Mouse (Mus musculus) CH12F3 (cell line): ENCODE measurements around the gene Cbx5.

Experiments
- in situ Hi-C: fragments of 300-500 bp; cut with MboI; formaldehyde crosslinking; loops from 2 replicates; pipeline ENCODE4 v1.14.3; 2020; ENCODE audit warnings: low sequenced_read_pairs

The Cbx5 gene

DNA sequence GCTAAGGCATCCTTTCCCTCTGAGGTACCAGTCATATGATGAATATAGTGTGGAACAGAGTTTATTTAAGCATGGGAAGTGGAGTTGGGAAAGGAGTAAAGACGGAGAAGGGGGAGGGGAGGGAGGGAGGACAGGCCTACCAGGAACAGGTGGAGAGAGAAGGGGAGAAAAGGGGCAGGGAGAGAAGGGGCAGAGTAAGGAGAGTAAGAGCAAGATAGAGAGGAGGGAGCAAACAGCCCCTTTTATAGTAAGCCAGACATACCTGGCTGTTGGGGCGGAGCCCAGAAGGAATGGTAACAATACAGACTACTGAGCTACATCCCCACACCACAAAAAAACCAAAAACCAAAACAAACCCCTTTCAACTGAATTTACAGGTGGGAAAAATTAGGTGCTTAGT, 23.6 kb downstream of the Cbx5 start:
- in situ Hi-C loops: no loop called here

GRCm38 (mm10) chr15:103214971-103215907, 24.4 kb downstream of the Cbx5 start:
- in situ Hi-C loops: no loop called here

GRCm38 (mm10) chr15:103214149-103214548, 25.5 kb downstream of the Cbx5 start:
- in situ Hi-C loops: no loop called here

DNA sequence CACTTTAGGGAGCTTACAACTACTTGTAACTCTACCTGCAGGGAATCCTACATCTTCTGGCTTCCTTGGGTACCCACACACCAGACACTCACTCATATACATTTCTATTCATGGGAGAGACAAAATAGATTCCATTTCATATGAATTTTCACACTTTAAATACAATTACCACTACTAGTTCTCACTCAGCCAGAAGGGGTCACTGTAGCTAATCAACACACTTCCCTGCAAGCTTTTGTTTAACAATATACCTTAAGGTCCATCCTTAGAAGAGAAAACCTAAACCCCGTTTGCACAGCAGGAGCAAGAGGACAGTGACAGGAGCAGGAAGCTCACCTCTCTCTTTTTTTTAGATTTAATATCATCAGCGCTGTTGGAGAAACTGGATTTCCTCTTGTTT, 34.5 kb downstream of the Cbx5 start:
- in situ Hi-C loops: no loop called here

DNA sequence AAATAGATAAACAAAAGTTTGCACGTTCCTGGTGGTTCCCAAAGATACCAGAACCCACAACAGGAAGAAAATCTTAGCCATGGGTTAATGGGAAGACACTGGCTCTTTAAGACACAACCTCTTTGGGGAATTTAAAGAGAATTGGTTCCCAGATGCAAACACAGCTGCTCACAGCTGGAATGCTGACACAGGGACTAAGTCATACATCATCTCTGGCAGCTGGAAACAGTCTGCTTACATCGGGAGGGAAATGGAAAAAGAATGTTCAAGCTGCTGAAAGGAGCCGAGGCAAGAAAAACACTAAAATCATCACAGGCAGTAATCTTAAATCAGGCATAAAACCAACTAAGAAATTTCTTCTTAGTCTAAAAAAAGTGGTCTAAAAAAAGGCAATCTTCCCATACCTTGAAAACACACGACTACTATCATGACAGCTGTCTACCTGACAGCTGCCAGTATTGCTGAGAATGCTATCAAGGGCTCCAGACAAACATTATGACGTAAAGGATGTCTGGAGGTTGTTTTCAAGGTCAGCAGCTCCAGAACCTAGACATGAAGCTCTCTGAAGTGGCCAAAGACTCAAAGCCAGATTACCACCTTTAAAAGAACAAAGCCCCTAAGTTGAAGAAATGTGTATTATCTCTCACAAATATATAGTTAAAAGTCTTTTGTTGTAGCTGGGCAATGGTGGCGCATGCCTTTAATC, 37.4 kb downstream of the Cbx5 start:
- in situ Hi-C loops: no loop called here

DNA sequence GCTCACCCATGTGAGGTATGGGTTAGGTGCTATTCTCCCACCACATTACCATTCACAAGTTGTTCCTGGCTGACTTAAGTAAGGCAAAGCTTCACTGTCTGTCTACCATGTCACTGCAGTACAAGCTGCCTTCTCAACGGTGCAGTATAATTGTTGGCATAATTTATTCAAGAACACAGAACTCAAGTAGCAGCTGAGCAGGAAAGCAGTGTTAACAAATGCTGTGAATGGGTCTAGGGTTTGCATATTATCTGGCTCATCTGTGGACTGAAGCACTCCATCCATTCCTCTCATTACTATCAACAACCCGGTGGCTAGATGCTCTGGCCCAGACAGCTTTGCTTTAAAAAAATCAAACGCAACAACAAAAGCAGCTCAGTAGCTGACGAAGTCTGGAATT, 41.8 kb downstream of the Cbx5 start:
- in situ Hi-C loops: no loop called here

DNA sequence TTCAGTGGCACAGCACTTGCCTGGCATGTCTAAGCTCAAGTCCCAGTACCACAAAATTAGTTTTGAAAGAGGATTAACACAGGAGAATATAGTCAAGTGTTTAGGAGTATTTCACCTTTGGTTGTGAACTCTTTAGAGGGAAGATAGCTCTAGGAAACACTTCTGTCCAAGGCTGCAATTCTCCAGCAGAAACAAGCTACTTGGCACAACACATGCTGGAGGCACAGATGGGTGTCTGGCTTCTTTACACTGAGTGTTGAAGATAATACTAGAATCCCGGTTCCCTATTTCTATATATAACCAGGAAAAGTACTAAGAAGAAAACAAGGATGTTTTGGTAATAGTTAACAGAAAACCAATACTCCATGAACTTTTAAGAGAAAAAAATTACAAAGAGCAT, 42.8 kb downstream of the Cbx5 start:
- in situ Hi-C loops: no loop called here

DNA sequence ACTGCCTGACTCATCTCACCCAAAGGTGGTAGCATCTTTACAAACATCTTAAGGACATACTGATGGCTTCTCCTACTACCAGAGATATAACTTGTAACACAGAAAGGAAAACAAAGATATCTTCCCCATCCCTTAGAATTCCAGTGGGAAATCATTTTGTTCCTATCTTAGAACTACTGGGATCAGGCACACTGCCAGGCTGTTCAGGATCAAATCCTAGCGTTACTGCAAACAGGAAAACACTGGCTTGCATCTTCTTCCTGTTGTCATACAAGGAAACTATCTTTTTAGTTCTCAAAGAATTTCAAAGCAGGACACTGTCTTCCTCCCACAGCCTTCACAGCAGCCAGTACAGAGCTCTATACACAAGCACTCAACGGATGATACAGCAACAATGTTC, 46.0 kb downstream of the Cbx5 start:
- in situ Hi-C loops: no loop called here

DNA sequence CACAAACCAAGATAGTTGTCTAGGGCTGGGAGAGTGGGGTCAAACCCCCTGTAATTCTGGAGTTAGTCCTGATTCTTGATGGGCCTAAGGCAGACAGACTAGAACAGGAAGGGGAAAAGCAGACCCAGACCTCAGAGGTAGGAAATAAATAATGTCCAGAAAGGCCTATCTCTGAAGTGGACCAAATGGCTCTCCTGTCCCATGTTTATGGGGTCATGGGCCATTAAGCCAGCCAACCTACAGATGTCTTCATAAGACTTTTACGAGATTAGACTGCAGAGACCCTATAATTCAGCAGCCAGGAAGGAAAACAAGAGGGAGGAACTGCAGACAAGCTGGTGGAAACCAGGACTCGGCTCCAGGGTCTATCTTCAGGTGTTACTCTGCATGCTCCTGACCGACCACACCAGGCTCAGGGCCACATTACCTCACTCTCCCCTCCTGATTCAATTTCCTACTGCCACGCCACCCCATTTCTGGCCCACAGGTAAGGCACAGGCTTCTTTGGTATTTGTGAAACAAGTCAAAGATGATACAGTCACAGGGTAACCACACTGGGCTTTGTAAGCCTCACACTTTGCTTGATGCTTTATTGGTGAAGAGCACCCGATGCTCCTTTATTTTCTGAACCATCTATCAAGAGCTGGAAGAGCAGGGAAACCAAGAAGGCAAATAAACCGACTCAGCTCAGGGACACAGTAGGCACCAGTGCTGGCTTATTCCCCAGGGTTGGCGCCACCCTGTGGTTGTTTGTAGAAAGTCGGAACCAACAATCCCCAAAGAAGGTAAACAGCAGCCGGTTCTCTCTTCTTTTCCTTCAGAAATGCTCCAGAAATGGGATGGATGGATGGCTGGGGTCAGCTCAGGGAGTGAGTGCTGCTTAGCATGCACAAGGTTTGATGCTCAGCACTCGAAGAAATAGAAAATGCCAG, 48.8 kb downstream of the Cbx5 start:
- in situ Hi-C loops: no loop called here

GRCm38 (mm10) chr15:103190083-103190482, 49.5 kb downstream of the Cbx5 start:
- in situ Hi-C loops: no loop called here

- in situ Hi-C loops: no loop called here
Measured at GRCm38 (mm10) chr15:103187803-103188202, 51.8 kb downstream of the Cbx5 start.

DNA sequence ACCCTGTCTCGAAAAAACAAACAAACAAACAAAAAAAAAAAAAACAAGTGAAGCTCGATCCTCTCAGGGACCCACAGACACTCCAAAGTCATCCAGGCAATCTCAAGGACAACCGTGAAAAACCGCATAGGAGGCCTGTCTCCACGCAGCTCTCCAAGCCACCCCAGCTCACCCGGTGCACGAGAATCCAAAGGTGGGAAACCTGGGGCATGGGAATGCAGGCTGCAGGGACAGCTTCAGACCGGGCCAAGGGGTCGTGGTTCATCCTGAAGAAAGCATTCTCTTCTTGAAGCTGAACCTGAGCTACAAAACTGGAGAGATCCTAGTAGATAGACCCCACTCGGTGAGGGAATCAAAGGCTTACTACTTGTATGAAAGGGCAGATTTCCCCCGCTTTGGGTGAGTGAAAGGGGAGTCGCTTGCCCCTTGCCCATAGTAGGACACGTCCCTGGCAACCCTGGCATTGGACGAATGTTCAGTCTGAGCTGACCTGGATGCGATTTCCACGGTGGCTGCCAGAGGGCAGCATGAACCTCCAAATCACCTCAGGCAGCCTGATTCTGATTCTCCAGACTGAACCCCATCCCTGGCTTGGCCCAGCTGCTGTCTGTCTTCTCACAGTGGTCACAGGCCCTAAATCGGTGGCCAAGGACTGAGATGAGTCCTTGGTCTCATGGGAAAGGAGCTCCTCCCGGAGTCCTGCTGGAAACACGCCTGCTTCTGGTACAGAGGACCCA, 54.0 kb downstream of the Cbx5 start:
- in situ Hi-C loops: no loop called here

- in situ Hi-C loops: no loop called here
Measured at GRCm38 (mm10) chr15:103183651-103184610, 55.7 kb downstream of the Cbx5 start.

- in situ Hi-C loops: no loop called here
Measured at GRCm38 (mm10) chr15:103183135-103183534, 56.5 kb downstream of the Cbx5 start.

DNA sequence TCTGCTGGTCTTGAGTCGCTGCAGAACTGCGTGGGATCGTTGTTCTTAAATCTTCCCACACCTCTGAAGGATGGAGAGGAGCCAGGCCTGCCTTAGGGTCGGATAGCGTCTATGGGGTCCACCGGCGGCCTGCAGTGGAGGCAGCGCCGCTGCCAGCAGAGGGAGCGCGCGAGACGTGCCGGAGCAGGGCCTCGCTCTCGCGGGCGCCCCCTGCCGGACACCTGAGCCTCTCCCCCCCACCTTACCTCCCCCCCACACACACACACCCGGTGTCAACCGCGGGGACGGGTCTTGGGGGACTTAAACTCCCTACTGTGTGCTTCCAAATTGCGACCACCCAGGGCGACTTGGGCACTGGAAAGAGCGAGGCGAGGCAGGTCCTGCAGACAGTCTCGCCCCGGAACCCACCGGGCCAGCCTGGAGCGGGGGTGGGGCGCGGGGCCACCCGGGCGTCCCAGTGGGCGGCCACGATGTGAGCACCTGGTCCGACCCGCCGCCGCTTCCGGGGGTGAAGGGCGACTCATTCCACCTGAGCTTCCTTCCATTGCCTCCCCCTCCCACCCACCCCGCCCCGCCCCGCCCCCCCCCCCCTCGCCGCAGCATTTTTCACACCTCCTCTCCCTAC, 57.3 kb downstream of the Cbx5 start:
- in situ Hi-C loops: no loop called here

DNA sequence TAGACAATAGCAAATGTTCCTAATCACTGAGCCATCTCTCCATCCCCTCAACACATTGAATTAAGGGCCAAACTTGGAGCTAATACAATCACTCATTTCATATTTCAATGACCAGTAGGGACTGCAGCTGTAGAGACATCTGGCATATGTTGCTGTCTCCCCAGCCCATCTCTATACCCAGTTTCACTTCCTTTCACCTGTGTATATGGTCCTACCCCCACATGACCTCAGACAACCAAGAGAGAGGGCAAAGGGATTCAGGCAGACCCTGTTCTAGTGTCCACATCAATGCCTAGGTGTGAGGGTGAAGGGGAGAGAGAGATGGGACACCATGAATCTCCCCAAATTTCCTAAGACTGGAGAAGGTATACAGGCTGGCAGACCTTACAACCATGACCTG, 59.2 kb downstream of the Cbx5 start:
- in situ Hi-C loops: no loop called here

GRCm38 (mm10) chr15:103178767-103179166, 60.8 kb downstream of the Cbx5 start:
- in situ Hi-C loops: no loop called here

DNA sequence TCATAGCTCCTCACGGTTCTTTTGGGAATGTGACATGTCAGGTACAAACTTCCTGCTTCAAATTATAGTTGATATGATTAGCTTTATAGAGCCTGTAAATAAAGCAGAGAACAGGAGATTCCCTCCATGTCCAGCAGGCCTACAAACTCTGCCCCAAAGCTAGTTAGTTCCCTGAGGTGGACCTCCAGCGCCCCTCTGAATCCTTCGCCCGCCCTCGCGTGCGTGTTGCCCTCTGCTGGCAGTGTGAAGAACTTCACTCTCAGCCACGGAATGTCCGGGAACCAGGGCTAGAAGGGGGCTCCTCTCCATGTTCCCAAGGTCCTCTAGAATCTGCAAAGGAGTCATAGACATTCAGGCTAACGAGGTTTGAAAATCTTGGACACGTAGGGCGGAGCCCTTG, 61.5 kb downstream of the Cbx5 start:
- in situ Hi-C loops: no loop called here

GRCm38 (mm10) chr15:103177611-103178041, 62.0 kb downstream of the Cbx5 start:
- in situ Hi-C loops: no loop called here
